Mouse (Mus musculus) frontal cortex, adult 2 months (tissue): ENCODE data around the gene Ube2l6. TPM values are rescaled to one million over a fixed set of nuclear protein-coding genes. Genes with fewer than 3 reads are reported as not detected.

Experiments used
- DNase-seq, 2 experiments: peaks; one replicate each; pipeline ENCODE4 v3.0.0; 2022; ENCODE audit warnings: low spot score in 1 of 2; ENCODE audit errors: extremely low spot score in 1 of 2
- polyA plus RNA-seq: library from polyadenylated mRNA; depleted of rRNA; stranded (reverse); fragments of >200 nt; gene quantifications from 2 replicates; pipeline ENCODE4 v1.2.3, GENCODE M21; 2012; rRNA removed

Ube2l6 gene
- polyA plus RNA-seq = 10.2 TPM in 2 replicates

GRCm38 (mm10) chr2:84798493-84798921 lies at the start of gene Ube2l6:
TSS of gene Ube2l6 (plus strand) at chr2:84798828.
- DNase-seq = peak; percentile 63 to 75

- no peak for DNase-seq
These were observed 48.5 kb upstream of the Ube2l6 start for GRCm38 (mm10) chr2:84750115-84750514.

GRCm38 (mm10) chr2:84756245-84756644 lies 42.4 kb upstream of the Ube2l6 start:
- DNase-seq = no peak

GRCm38 (mm10) chr2:84757026-84757682 lies 41.5 kb upstream of the Ube2l6 start:
- DNase-seq = no peak

- DNase-seq = peak in 1 of 2 experiments; percentile 74
These were observed 40.0 kb upstream of the Ube2l6 start for GRCm38 (mm10) chr2:84758542-84759127.

GRCm38 (mm10) chr2:84760777-84761176 lies 37.9 kb upstream of the Ube2l6 start:
- DNase-seq = no peak

- DNase-seq = no peak
These were observed 37.3 kb upstream of the Ube2l6 start for GRCm38 (mm10) chr2:84761309-84761708.

- DNase-seq = no peak
These were observed 36.8 kb upstream of the Ube2l6 start for GRCm38 (mm10) chr2:84761840-84762239.

GRCm38 (mm10) chr2:84762295-84762694 lies 36.3 kb upstream of the Ube2l6 start:
- DNase-seq = no peak

GRCm38 (mm10) chr2:84762818-84763217 lies 35.8 kb upstream of the Ube2l6 start:
- DNase-seq = no peak

- DNase-seq = no peak
These were observed 28.1 kb upstream of the Ube2l6 start for GRCm38 (mm10) chr2:84770501-84770900.

GRCm38 (mm10) chr2:84772454-84772853 lies 26.2 kb upstream of the Ube2l6 start:
- no peak for DNase-seq

GRCm38 (mm10) chr2:84773195-84773594 lies 25.4 kb upstream of the Ube2l6 start:
- no peak for DNase-seq

GRCm38 (mm10) chr2:84774751-84775150 lies 23.9 kb upstream of the Ube2l6 start:
- DNase-seq = peak in 1 of 2 experiments; percentile 4

- DNase-seq = no peak
These were observed 23.4 kb upstream of the Ube2l6 start, which contains the start of gene Serping1 for GRCm38 (mm10) chr2:84775241-84775640. TSS of gene Serping1 (minus strand) at chr2:84775444.

- no peak for DNase-seq
These were observed 23.0 kb upstream of the Ube2l6 start for GRCm38 (mm10) chr2:84775665-84776064.

GRCm38 (mm10) chr2:84777706-84778105 lies 20.9 kb upstream of the Ube2l6 start:
- DNase-seq = no peak

GRCm38 (mm10) chr2:84779210-84779609 lies 19.4 kb upstream of the Ube2l6 start:
- no peak for DNase-seq

GRCm38 (mm10) chr2:84783315-84783714 lies 15.3 kb upstream of the Ube2l6 start:
- DNase-seq = no peak

GRCm38 (mm10) chr2:84783840-84784566 lies 14.6 kb upstream of the Ube2l6 start:
- peak in 1 of 2 experiments; percentile 6 for DNase-seq

GRCm38 (mm10) chr2:84788316-84788715 lies 10.3 kb upstream of the Ube2l6 start:
- DNase-seq = no peak
